Mouse (Mus musculus): ENCODE data around the gene Slc4a2.

The Slc4a2 gene

GRCm38 (mm10) chr5:24455076-24455475, 31.4 kb downstream of the Slc4a2 start:
- in situ Hi-C loops (cut with MboI, MseI): no loop called here

- in situ Hi-C loops (cut with MboI, MseI): no loop called here
Observed at GRCm38 (mm10) chr5:24455613-24456012, 32.0 kb downstream of the Slc4a2 start.

- in situ Hi-C loops (cut with MboI, MseI): no loop called here
Observed at GRCm38 (mm10) chr5:24466762-24467161, 43.1 kb downstream of the Slc4a2 start.

GRCm38 (mm10) chr5:24470600-24470999, 47.0 kb downstream of the Slc4a2 start:
- in situ Hi-C loops (cut with MboI, MseI): no loop called here

GRCm38 (mm10) chr5:24472884-24473619, 49.4 kb downstream of the Slc4a2 start:
- in situ Hi-C loops (cut with MboI, MseI): no loop called here

- in situ Hi-C loops (cut with MboI, MseI): no loop called here
Observed at GRCm38 (mm10) chr5:24474025-24474722, 50.5 kb downstream of the Slc4a2 start.

- in situ Hi-C loops (cut with MboI, MseI): no loop called here
Observed at GRCm38 (mm10) chr5:24474723-24475261, 51.2 kb downstream of the Slc4a2 start.

- in situ Hi-C loops (cut with MboI, MseI): no loop called here
Observed at GRCm38 (mm10) chr5:24475476-24476241, 52.0 kb downstream of the Slc4a2 start.

- in situ Hi-C loops (cut with MboI, MseI): no loop called here
Observed at GRCm38 (mm10) chr5:24477909-24478308, 54.3 kb downstream of the Slc4a2 start.

GRCm38 (mm10) chr5:24481647-24482046, 58.0 kb downstream of the Slc4a2 start:
- in situ Hi-C loops (cut with MboI, MseI): no loop called here

GRCm38 (mm10) chr5:24482247-24483079, 58.8 kb downstream of the Slc4a2 start:
- in situ Hi-C loops (cut with MboI, MseI): no loop called here

GRCm38 (mm10) chr5:24483326-24483725, 59.7 kb downstream of the Slc4a2 start:
- in situ Hi-C loops (cut with MboI, MseI): no loop called here

- in situ Hi-C loops (cut with MboI, MseI): no loop called here
Observed at GRCm38 (mm10) chr5:24484963-24485362, 61.3 kb downstream of the Slc4a2 start.

- in situ Hi-C loops (cut with MboI, MseI): no loop called here
Observed at GRCm38 (mm10) chr5:24486097-24486496, 62.5 kb downstream of the Slc4a2 start.

GRCm38 (mm10) chr5:24486738-24487137, 63.1 kb downstream of the Slc4a2 start:
- in situ Hi-C loops (cut with MboI, MseI): no loop called here

GRCm38 (mm10) chr5:24490413-24490920, 66.8 kb downstream of the Slc4a2 start:
- in situ Hi-C loops (cut with MboI, MseI): no loop called here

Measured in regulatory T cell (primary cell).